Mouse (Mus musculus): ENCODE results near the gene Zfpl1. TPM values are rescaled to one million over a fixed set of nuclear protein-coding genes. Genes with fewer than 3 reads are reported as not detected.

Gene Zfpl1
- total RNA-seq, 2 experiments from 2014 or later: 36.3 to 37.9 TPM

DNA sequence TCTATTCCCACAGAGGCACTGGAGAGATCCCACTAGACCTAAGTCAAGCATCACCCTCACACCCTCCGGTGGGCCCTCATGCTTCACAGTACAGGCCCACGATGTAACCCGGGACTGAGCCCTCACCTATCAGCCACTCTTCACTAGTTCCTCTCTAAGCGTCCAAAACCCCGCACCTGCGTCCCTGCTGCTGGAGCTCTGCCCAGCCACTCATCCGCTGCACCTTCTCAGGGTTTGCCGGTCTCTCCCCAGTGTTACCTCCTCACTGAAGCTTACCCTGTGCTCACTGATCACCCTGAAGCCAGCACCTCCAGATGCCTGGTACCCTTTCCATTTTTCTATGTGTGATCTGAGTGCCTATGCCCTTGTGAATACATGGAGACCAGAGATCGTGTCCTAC lies 42.5 kb downstream of the Zfpl1 start:
- intact Hi-C loops (cut with DNase I): no loop called here

GRCm38 (mm10) chr19:6040002-6040401 lies 44.8 kb downstream of the Zfpl1 start:
- intact Hi-C loops (cut with DNase I): no loop called here
- no peak for DNase-seq (ENCODE audit: extremely low spot score in 1 of 2, low spot score in 2 of 2)

More for the DNA sequence above, 42.5 kb downstream of the Zfpl1 start:
- DNase-seq (ENCODE audit: extremely low spot score in 1 of 2, low spot score in 2 of 2): peak in 1 of 2 experiments; percentile 25

DNA sequence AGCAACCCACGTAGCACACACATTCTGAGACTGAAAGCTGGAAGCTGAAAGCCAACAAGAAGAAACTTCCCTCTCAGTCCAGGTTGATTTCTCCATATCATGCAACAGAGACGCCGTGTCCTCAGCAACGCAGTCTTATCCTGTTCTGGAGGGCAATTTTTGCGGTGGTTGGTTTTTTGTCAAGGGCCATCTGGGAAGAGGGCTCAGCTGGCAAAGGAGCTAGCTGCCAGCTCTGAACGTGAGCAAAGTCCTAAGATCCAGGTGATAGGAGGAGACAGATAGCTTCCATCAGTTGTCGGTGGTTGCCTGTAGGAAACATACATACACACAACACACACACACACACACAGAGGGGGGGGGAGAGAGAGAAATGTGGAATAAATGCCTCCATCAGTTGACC lies 46.4 kb downstream of the Zfpl1 start:
- DNase-seq (ENCODE audit: extremely low spot score in 1 of 2, low spot score in 2 of 2): no peak
- intact Hi-C loops (cut with DNase I): no loop called here

GRCm38 (mm10) chr19:6037695-6038094 lies 47.1 kb downstream of the Zfpl1 start:
- intact Hi-C loops (cut with DNase I): no loop called here
- no peak for DNase-seq (ENCODE audit: extremely low spot score in 1 of 2, low spot score in 2 of 2)

DNA sequence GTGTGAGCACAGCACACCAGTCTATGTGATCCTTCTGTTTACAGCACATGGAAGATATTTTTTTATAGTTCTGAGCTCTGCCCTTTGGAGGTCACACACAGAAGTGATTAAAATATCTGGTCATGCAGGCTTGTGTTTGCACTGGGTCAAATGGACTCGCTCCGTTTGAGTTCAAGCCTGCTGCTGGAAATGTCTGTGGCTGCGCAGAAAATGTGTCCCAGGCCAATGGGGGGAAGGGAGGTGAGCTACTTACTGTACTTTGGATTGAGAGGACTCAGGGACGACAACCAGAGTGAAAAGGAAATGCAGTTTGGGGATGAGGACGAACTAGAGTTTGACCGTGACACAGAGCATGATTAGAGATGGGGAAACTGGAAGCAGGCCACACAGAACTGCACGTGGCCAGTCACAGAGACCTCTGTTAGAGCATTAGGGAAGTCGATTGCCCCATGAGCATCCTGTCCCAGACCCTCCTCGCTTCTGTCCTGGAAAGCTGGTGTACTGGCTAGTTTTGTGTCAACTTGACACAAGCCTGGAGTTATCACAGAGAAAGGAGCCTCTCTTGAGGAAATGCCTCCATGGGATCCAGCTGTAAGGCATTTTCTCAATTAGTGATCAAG lies 48.7 kb downstream of the Zfpl1 start:
- DNase-seq (ENCODE audit: extremely low spot score in 1 of 2, low spot score in 2 of 2): no peak
- intact Hi-C loops (cut with DNase I): no loop called here

Small RNA genes within 50 kb of the gene (microRNA-seq; reads per million reads assigned to microRNA genes)
- 2.6 reads per million for gene Mir6988

Other genes with a start within 250 kb of the Zfpl1 start
- 10 to 100 TPM; 10.7 to 12.4 TPM for gene Frmd8, start 209.7 kb downstream of the Zfpl1 start, total RNA-seq (2021)
- gene Slc25a45, start 207.1 kb downstream of the Zfpl1 start, total RNA-seq (2021): 1 to 10 TPM; 3.4 to 3.8 TPM
- 1 to 10 TPM; 6.5 to 8.1 TPM for gene Tigd3, start 190.8 kb downstream of the Zfpl1 start, total RNA-seq (2021)
- 10 to 100 TPM; 76.8 to 80.7 TPM for gene Dpf2, start 171.9 kb downstream of the Zfpl1 start, total RNA-seq (2021)
- gene Cdc42ep2, start 160.1 kb downstream of the Zfpl1 start, total RNA-seq (2021): 1 to 10 TPM; 8.3 to 9.8 TPM
- 10 to 100 TPM in 1 of 2 experiments, 1 to 10 TPM in 1; 8.0 to 10.7 TPM for gene Pola2, start 120.8 kb downstream of the Zfpl1 start, total RNA-seq (2021)
- gene Slc22a20, start 98.8 kb downstream of the Zfpl1 start, total RNA-seq (2021): not detected
- gene Capn1, start 69.1 kb downstream of the Zfpl1 start, total RNA-seq (2021): 10 to 100 TPM; 18.2 to 19.3 TPM
- 10 to 100 TPM; 39.3 to 40.2 TPM for gene Syvn1, start 38.4 kb downstream of the Zfpl1 start, total RNA-seq (2021)
- gene Mrpl49, start 27.2 kb downstream of the Zfpl1 start, total RNA-seq (2021): 10 to 100 TPM; 43.3 to 45.3 TPM
- gene Fau, start 27.1 kb downstream of the Zfpl1 start, total RNA-seq (2021): 100 to 1,000 TPM; 698 to 713 TPM
- 10 to 100 TPM; 37.0 to 41.3 TPM for gene Znhit2, start 23.8 kb downstream of the Zfpl1 start, total RNA-seq (2021)
- gene Tm7sf2, start 16.6 kb downstream of the Zfpl1 start, total RNA-seq (2021): 10 to 100 TPM; 61.5 to 63.8 TPM
- gene Vps51, start 7.7 kb downstream of the Zfpl1 start, total RNA-seq (2021): 10 to 100 TPM; 90.8 to 94.8 TPM
- gene Tmem262, start 4.9 kb downstream of the Zfpl1 start, total RNA-seq (2021): not detected
- not detected for gene Gm28374, start 2.7 kb downstream of the Zfpl1 start, total RNA-seq (2021)
- gene Cdca5, start within 50 bp of the Zfpl1 start, total RNA-seq (2021): under 1 TPM; 0.90 to 0.95 TPM
- not detected for gene AC131692.1, start 9.5 kb upstream of the Zfpl1 start, total RNA-seq (2021)
- under 1 TPM; 0.13 to 0.18 TPM for gene Naaladl1, start 20.8 kb upstream of the Zfpl1 start, total RNA-seq (2021)
- 10 to 100 TPM; 23.0 to 24.7 TPM for gene Sac3d1, start 33.7 kb upstream of the Zfpl1 start, total RNA-seq (2021)
- 10 to 100 TPM; 39.1 to 41.3 TPM for gene Snx15, start 43.3 kb upstream of the Zfpl1 start, total RNA-seq (2021)
- gene Batf2, start 56.0 kb upstream of the Zfpl1 start, total RNA-seq (2021): under 1 TPM in 1 of 2 experiments, not detected in 1; 0.43 TPM
- 10 to 100 TPM; 58.2 to 59.9 TPM for gene Arl2, start 56.6 kb upstream of the Zfpl1 start, total RNA-seq (2021)
- gene Majin, start 99.4 kb upstream of the Zfpl1 start, total RNA-seq (2021): not detected
- gene Gpha2, start 141.4 kb upstream of the Zfpl1 start, total RNA-seq (2021): not detected
- 100 to 1,000 TPM; 214 to 224 TPM for gene Ppp2r5b, start 150.9 kb upstream of the Zfpl1 start, total RNA-seq (2021)
- 10 to 100 TPM; 32.9 to 34.9 TPM for gene Atg2a, start 156.7 kb upstream of the Zfpl1 start, total RNA-seq (2021)
- 10 to 100 TPM; 45.0 to 49.0 TPM for gene Ehd1, start 191.8 kb upstream of the Zfpl1 start, total RNA-seq (2021)
- 1 to 10 TPM; 2.6 to 4.8 TPM for gene Cdc42bpg, start 221.5 kb upstream of the Zfpl1 start, total RNA-seq (2021)

Data from left cerebral cortex, postnatal 10 days (tissue).